Mouse (Mus musculus): Measurements from ENCODE around the gene Arvcf.

GRCm38 (mm10) chr16:18400472-18401216 is 52.7 kb downstream of the Arvcf start:
- TF ChIP-seq CTCF (IDR thresholded peaks at IDR 0.05; ENCODE audit: low read depth, low read length) (no peak), POLR2A (IDR thresholded peaks at IDR 0.05; ENCODE audit: extremely low read depth, insufficient read depth, low read length) (no peak)
